Mouse (Mus musculus) MEL (cell line): ENCODE measurements around the gene Fyn. TPM values are rescaled to one million over a fixed set of nuclear protein-coding genes. Genes with fewer than 3 reads are reported as not detected.

Experiments
- DNase-seq: peaks from one replicate; pipeline ENCODE4 v3.0.0; 2011; ENCODE audit warnings: low read depth, low spot score
- H3K27ac ChIP-seq: 2 replicates; pipeline ENCODE4 v1.5.1; 2012; ENCODE audit warnings: low read depth, mild to moderate bottlenecking, control low read depth, low read length, moderate library complexity; ENCODE audit not compliant: control insufficient read depth
- H3K27me3 ChIP-seq, 2 experiments: fragments of 150-350 bp in 1 of 2; sonication (generic) in 1 of 2; 2 replicates each; pipeline ENCODE4 v1.6.1; 2012; ENCODE audit warnings: low read length in 2 of 2, mild to moderate bottlenecking in 2 of 2, improper control_type of control experiment in 1 of 2, moderate library complexity in 1 of 2; ENCODE audit not compliant: insufficient read depth in 2 of 2, control insufficient read depth in 1 of 2
- H3K36me3 ChIP-seq, 2 experiments: 2 replicates each; pipeline ENCODE4 v1.6.1; 2012 to 2014; ENCODE audit warnings: low read length in 2 of 2, improper control_type of control experiment in 1 of 2, inconsistent platforms in 1 of 2, mild to moderate bottlenecking in 1 of 2; ENCODE audit not compliant: insufficient read depth in 2 of 2, control insufficient read depth in 1 of 2
- H3K4me1 ChIP-seq, 2 experiments: fragments of 150-350 bp in 1 of 2; sonication (generic) in 1 of 2; 2 replicates each; pipeline ENCODE4 v1.6.1; 2012; ENCODE audit warnings: low read length in 2 of 2, improper control_type of control experiment in 1 of 2, mild to moderate bottlenecking in 1 of 2; ENCODE audit not compliant: insufficient read depth in 2 of 2, control insufficient read depth in 1 of 2
- H3K4me3 ChIP-seq, 2 experiments: fragments of 150-350 bp in 1 of 2; sonication (generic) in 1 of 2; 2 replicates each; pipeline ENCODE4 v1.5.1; 2012; ENCODE audit warnings: low read depth in 2 of 2, low read length in 2 of 2, mild to moderate bottlenecking in 2 of 2, moderate library complexity in 2 of 2, control low read depth in 1 of 2, improper control_type of control experiment in 1 of 2; ENCODE audit not compliant: control insufficient read depth in 1 of 2, insufficient read depth in 1 of 2
- H3K79me2 ChIP-seq: 2 replicates; pipeline ENCODE4 v1.6.1; 2012; ENCODE audit warnings: mild to moderate bottlenecking, low read length, moderate library complexity; ENCODE audit not compliant: control insufficient read depth, poor library complexity, insufficient read depth
- H3K9ac ChIP-seq: 2 replicates; pipeline ENCODE4 v1.6.1; 2012; ENCODE audit warnings: low read depth, mild to moderate bottlenecking, control low read depth, low read length, moderate library complexity; ENCODE audit not compliant: control insufficient read depth, poor library complexity, severe bottlenecking
- H3K9me3 ChIP-seq: fragments of 150-350 bp; sonication (generic); replicated peaks from 2 replicates; pipeline ENCODE4 v1.6.1; 2012; ENCODE audit warnings: mild to moderate bottlenecking, low read length, improper control_type of control experiment, moderate library complexity; ENCODE audit not compliant: insufficient read depth
- BHLHE40 ChIP-seq: IDR thresholded peaks from 2 replicates; pipeline ENCODE4 v1.6.1; 2012; ENCODE audit warnings: low read depth, mild to moderate bottlenecking, inconsistent platforms, low read length, improper control_type of control experiment, borderline replicate concordance
- CHD2 ChIP-seq: IDR thresholded peaks from 2 replicates; pipeline ENCODE4 v1.6.1; 2011; ENCODE audit warnings: low read length, improper control_type of control experiment
- E2F4 ChIP-seq: IDR thresholded peaks from 2 replicates; pipeline ENCODE4 v1.6.1; 2011; ENCODE audit warnings: low read depth, low read length, improper control_type of control experiment, borderline replicate concordance
- ELF1 ChIP-seq: IDR thresholded peaks from 2 replicates; pipeline ENCODE4 v1.6.1; 2014; ENCODE audit warnings: low read depth, mild to moderate bottlenecking, inconsistent platforms, low read length, improper control_type of control experiment, moderate library complexity
- ETS1 ChIP-seq: IDR thresholded peaks from 2 replicates; pipeline ENCODE4 v1.6.1; 2012; ENCODE audit warnings: low read depth, mild to moderate bottlenecking, inconsistent platforms, low read length, improper control_type of control experiment, moderate library complexity
- GABPA ChIP-seq: IDR thresholded peaks from 2 replicates; pipeline ENCODE4 v1.6.1; 2012; ENCODE audit warnings: low read depth, mild to moderate bottlenecking, inconsistent platforms, low read length, improper control_type of control experiment, moderate library complexity
- GATA1 ChIP-seq: IDR thresholded peaks from 2 replicates; pipeline ENCODE4 v1.6.1; 2011; ENCODE audit warnings: low read depth, low read length, improper control_type of control experiment
- JUND ChIP-seq: IDR thresholded peaks from 2 replicates; pipeline ENCODE4 v1.6.1; 2011; ENCODE audit warnings: low read depth, mild to moderate bottlenecking, improper control_type of control experiment, low read length
- MAFK ChIP-seq: IDR thresholded peaks from 2 replicates; pipeline ENCODE4 v1.6.1; 2011; ENCODE audit warnings: low read depth, mild to moderate bottlenecking, low read length, improper control_type of control experiment, borderline replicate concordance
- MAX ChIP-seq: IDR thresholded peaks from 2 replicates; pipeline ENCODE4 v1.6.1; 2011; ENCODE audit warnings: low read length, improper control_type of control experiment
- MXI1 ChIP-seq: IDR thresholded peaks from 2 replicates; pipeline ENCODE4 v1.6.1; 2011; ENCODE audit warnings: mild to moderate bottlenecking, low read depth, low read length, improper control_type of control experiment
- MYB ChIP-seq: IDR thresholded peaks from 2 replicates; pipeline ENCODE4 v1.6.1; 2011; ENCODE audit warnings: mild to moderate bottlenecking, low read depth, low read length, improper control_type of control experiment
- NELFE ChIP-seq: IDR thresholded peaks from 2 replicates; pipeline ENCODE4 v1.6.1; 2011; ENCODE audit warnings: low read depth, low read length, improper control_type of control experiment
- NRF1 ChIP-seq: IDR thresholded peaks from 2 replicates; pipeline ENCODE4 v1.6.1; 2014; ENCODE audit warnings: low read depth, mild to moderate bottlenecking, inconsistent platforms, low read length, improper control_type of control experiment, moderate library complexity; ENCODE audit not compliant: poor library complexity, insufficient read depth, severe bottlenecking
- POLR2AphosphoS2 ChIP-seq: IDR thresholded peaks from 2 replicates; pipeline ENCODE4 v1.6.1; 2011; ENCODE audit warnings: low read length, improper control_type of control experiment
- POLR2AphosphoS5 ChIP-seq: IDR thresholded peaks from 2 replicates; pipeline ENCODE4 v1.6.1; 2012; ENCODE audit warnings: low read depth, borderline replicate concordance, mild to moderate bottlenecking, inconsistent platforms, low read length, moderate library complexity, mixed read lengths
- RAD21 ChIP-seq: IDR thresholded peaks from 2 replicates; pipeline ENCODE4 v1.6.1; 2011; ENCODE audit warnings: mild to moderate bottlenecking, low read depth, low read length, improper control_type of control experiment
- RCOR1 ChIP-seq: IDR thresholded peaks from 2 replicates; pipeline ENCODE4 v1.6.1; 2012; ENCODE audit warnings: low read depth, mild to moderate bottlenecking, inconsistent platforms, low read length, improper control_type of control experiment
- SIN3A ChIP-seq: IDR thresholded peaks from 2 replicates; pipeline ENCODE4 v1.6.1; 2012; ENCODE audit warnings: low read length, improper control_type of control experiment, inconsistent platforms
- SMC3 ChIP-seq: IDR thresholded peaks from 2 replicates; pipeline ENCODE4 v1.6.1; 2011; ENCODE audit warnings: low read depth, low read length, improper control_type of control experiment
- TAL1 ChIP-seq: IDR thresholded peaks from 2 replicates; pipeline ENCODE4 v1.6.1; 2012; ENCODE audit warnings: mild to moderate bottlenecking, inconsistent platforms, low read length, moderate library complexity, mixed read lengths
- TBP ChIP-seq: IDR thresholded peaks from 2 replicates; pipeline ENCODE4 v1.8.0; 2011; ENCODE audit warnings: low read depth, low read length, improper control_type of control experiment
- UBTF ChIP-seq: IDR thresholded peaks from 2 replicates; pipeline ENCODE4 v1.6.1; 2012; ENCODE audit warnings: low read depth, mild to moderate bottlenecking, inconsistent platforms, low read length, improper control_type of control experiment, moderate library complexity, borderline replicate concordance; ENCODE audit not compliant: insufficient read depth
- USF1 ChIP-seq: IDR thresholded peaks from 2 replicates; pipeline ENCODE4 v1.6.1; 2014; ENCODE audit warnings: low read depth, mild to moderate bottlenecking, inconsistent platforms, low read length, improper control_type of control experiment, moderate library complexity
- ZMIZ1 ChIP-seq: IDR thresholded peaks from 2 replicates; pipeline ENCODE4 v1.6.1; 2012; ENCODE audit warnings: low read depth, mild to moderate bottlenecking, inconsistent platforms, low read length, improper control_type of control experiment, moderate library complexity
- ZNF384 ChIP-seq: IDR thresholded peaks from 2 replicates; pipeline ENCODE4 v1.6.1; 2012; ENCODE audit warnings: low read depth, mild to moderate bottlenecking, inconsistent platforms, low read length, improper control_type of control experiment
- polyA plus RNA-seq, 2 experiments: library from polyadenylated mRNA; stranded (reverse) in 1 of 2; unstranded in 1 of 2; fragments of >175 nt in 1 of 2; fragments of >200 nt in 1 of 2; gene quantifications; 2 replicates each; pipeline versions ENCODE4 v1.2.1 to v1.2.4; 2012; ENCODE audit warnings: low replicate concordance in 2 of 2, low read depth in 1 of 2; ENCODE audit not compliant: insufficient read length in 2 of 2, insufficient read depth in 1 of 2, missing spikeins in 1 of 2
- total RNA-seq: library from RNA; depleted of rRNA; stranded (reverse); fragments of 300-350 nt; gene quantifications from 2 replicates; pipeline ENCODE4 v1.2.3, GENCODE M21; 2012

Gene Fyn
- total and polyA plus RNA-seq, 3 experiments: 0.03 TPM; not detected in 2

DNA sequence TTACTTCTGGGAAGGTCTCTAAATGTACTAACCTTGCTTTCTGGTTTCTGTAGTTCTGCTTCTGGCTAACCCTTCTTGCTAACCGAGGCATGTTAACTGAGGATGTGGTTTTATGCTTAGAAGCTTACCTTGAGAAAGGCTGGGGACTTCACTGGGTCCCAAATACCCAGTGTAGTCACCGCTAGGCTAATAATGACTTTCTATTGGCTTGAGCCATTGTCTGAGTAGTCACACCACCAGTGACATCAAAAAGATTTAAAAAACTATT lies 28.8 kb upstream of the Fyn start:
- Histone ChIP-seq H3K9ac (no peak overlapping the region), H3K79me2 (no peaks in the 10 kb centered on the region), H3K27ac (no peak overlapping the region), H3K4me3 (no peak overlapping the region), H3K27me3 (no peaks in the 10 kb centered on the region), H3K4me1 (no peaks in the 10 kb centered on the region), H3K9me3 (no peaks in the 10 kb centered on the region), H3K36me3 (no peaks in the 10 kb centered on the region)
- DNase-seq: no peak
- TF ChIP-seq SMC3: no peak
- TF ChIP-seq NRF1: no peak
- TF ChIP-seq USF1: no peak
- no peak for TF ChIP-seq SIN3A
- TF ChIP-seq TAL1: no peak
- no peak for TF ChIP-seq ZNF384
- no peak for TF ChIP-seq MAFK
- TF ChIP-seq E2F4: no peak
- TF ChIP-seq GABPA: no peak
- no peak for TF ChIP-seq ELF1
- no peak for TF ChIP-seq TBP
- TF ChIP-seq POLR2AphosphoS2: no peak
- TF ChIP-seq POLR2AphosphoS5: no peak
- no peak for TF ChIP-seq MXI1

DNA sequence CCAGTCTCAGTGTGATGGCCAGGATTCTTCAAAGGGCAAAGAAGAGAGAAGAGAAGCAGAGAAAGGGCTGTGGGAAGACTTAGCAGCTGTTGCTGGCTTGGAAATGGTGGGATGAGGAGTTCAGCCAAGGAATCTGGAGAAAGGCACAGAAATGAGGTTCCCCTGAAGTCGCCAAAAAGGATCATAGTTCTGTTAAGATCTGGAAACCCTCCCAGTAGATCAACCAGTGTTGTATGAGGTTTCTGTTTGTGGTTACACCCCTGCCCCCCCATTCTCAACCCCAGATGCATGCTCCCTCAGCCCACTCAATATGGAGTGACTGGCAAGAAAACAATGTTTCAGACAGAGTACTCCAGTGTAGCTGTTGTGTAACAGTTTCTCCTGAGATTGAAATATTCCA lies 25.1 kb upstream of the Fyn start:
- no peaks in the 10 kb centered on the region for H3K27me3 ChIP-seq
- no peaks in the 10 kb centered on the region for H3K4me1 ChIP-seq
- H3K79me2 ChIP-seq: no peaks in the 10 kb centered on the region
- H3K9ac ChIP-seq: no peak overlapping the region
- H3K4me3 ChIP-seq: no peak overlapping the region
- TF ChIP-seq SIN3A: no peak
- no peak for TF ChIP-seq ELF1
- TF ChIP-seq UBTF: no peak
- TF ChIP-seq BHLHE40: no peak
- no peak for TF ChIP-seq RAD21
- TF ChIP-seq CHD2: no peak
- TF ChIP-seq ETS1: no peak
- TF ChIP-seq MYB: no peak
- no peak for TF ChIP-seq JUND
- no peak for TF ChIP-seq RCOR1
- no peak for TF ChIP-seq MAX
- no peak for TF ChIP-seq POLR2AphosphoS2
- TF ChIP-seq POLR2AphosphoS5: no peak
- no peak for TF ChIP-seq ZMIZ1
- TF ChIP-seq NRF1: no peak
- no peak for TF ChIP-seq GATA1
- no peak for TF ChIP-seq NELFE
- no peak for TF ChIP-seq TAL1
- TF ChIP-seq, all 39 proteins: peak for 0
- no peaks in the 10 kb centered on the region for H3K36me3 ChIP-seq
- DNase-seq: no peak
- no peak overlapping the region for H3K27ac ChIP-seq
- no peaks in the 10 kb centered on the region for H3K9me3 ChIP-seq
